Comparison of ENCODE assay signal across 8 mouse cellular contexts in genomic region chr8:125568421-125568850, GRCm38 (mm10). TPM values are rescaled to one million over a fixed set of nuclear protein-coding genes. Genes with fewer than 3 reads are reported as not detected.
A peak's percentile ranks its signal among the peaks of the same experiment; 100 is the strongest.
DNase-seq lines count a peak whose midpoint lies in the region; ATAC-seq lines count a peak whose summit lies in the region.

No protein-coding gene starts in this region.

- H3K4me1 ChIP-seq in forebrain, embryonic 13.5 days, result peaks cover 48% of the 10 kb centered on the region
- H3K4me1 ChIP-seq in intestine, embryonic 16.5 days (ENCODE audit: control insufficient read depth, insufficient read depth, low read length), result peaks cover 23% of the 10 kb centered on the region
- peaks cover 18% of the 10 kb centered on the region; the same call in 1 of the 2 replicates for H3K4me1 ChIP-seq in stomach, embryonic 16.5 days (ENCODE audit: control insufficient read depth, insufficient read depth, low read length)

- peak overlapping the region; percentile 78 for H3K4me3 ChIP-seq in forebrain, embryonic 13.5 days
- H3K4me3 ChIP-seq in intestine, embryonic 16.5 days (ENCODE audit: low read length), result peak overlapping the region; percentile 75
- peak overlapping the region; percentile 77 for H3K4me3 ChIP-seq in stomach, embryonic 16.5 days (replicated peaks; ENCODE audit: low read length)

- H3K4me2 ChIP-seq in forebrain, embryonic 13.5 days, result peak overlapping the region; percentile 80
- H3K4me2 ChIP-seq in intestine, embryonic 16.5 days (ENCODE audit: low read depth, low read length), result peak overlapping the region; percentile 93
- peak overlapping the region; percentile 98 for H3K4me2 ChIP-seq in stomach, embryonic 16.5 days (ENCODE audit: low read depth, low read length)

- no peak for ATAC-seq in forebrain, embryonic 13.5 days
- no peak for ATAC-seq in intestine, embryonic 16.5 days
- no peak for ATAC-seq in stomach, embryonic 16.5 days (ENCODE audit: insufficient read depth, low FRiP score)

- peak; percentile 52 for DNase-seq in layer of hippocampus, adult 9-11 months
- no peak for DNase-seq in layer of hippocampus, adult 9-10 months (ENCODE audit: low spot score)
- DNase-seq in adipocyte (ENCODE audit: low spot score), result peak; percentile 47
- DNase-seq in lung, postnatal 36 days, result peak; percentile 65
- no peak for DNase-seq in frontal cortex, postnatal 14 days (ENCODE audit: low spot score in 2 of 2)

- H3K36me3 ChIP-seq in forebrain, embryonic 13.5 days (ENCODE audit: poor library complexity, severe bottlenecking), result no peaks in the 10 kb centered on the region
- no peaks in the 10 kb centered on the region for H3K36me3 ChIP-seq in intestine, embryonic 16.5 days (ENCODE audit: control insufficient read depth, insufficient read depth, low read length)
- H3K36me3 ChIP-seq in stomach, embryonic 16.5 days (ENCODE audit: control insufficient read depth, insufficient read depth, low read length), result no peaks in the 10 kb centered on the region

- H3K27me3 ChIP-seq in forebrain, embryonic 13.5 days, result no peaks in the 10 kb centered on the region
- no peaks in the 10 kb centered on the region for H3K27me3 ChIP-seq in intestine, embryonic 16.5 days (replicated peaks; ENCODE audit: control insufficient read depth, insufficient read depth, low read length)
- no peaks in the 10 kb centered on the region for H3K27me3 ChIP-seq in stomach, embryonic 16.5 days (ENCODE audit: control insufficient read depth, insufficient read depth, low read length)

- no peaks in the 10 kb centered on the region for H3K9me3 ChIP-seq in forebrain, embryonic 13.5 days (replicated peaks)
- H3K9me3 ChIP-seq in intestine, embryonic 16.5 days (ENCODE audit: control insufficient read depth, low read length), result no peaks in the 10 kb centered on the region
- no peaks in the 10 kb centered on the region for H3K9me3 ChIP-seq in stomach, embryonic 16.5 days (replicated peaks; ENCODE audit: control insufficient read depth, low read length)

- peak overlapping the region; percentile 90 for H3K9ac ChIP-seq in forebrain, embryonic 13.5 days
- H3K9ac ChIP-seq in intestine, embryonic 16.5 days (ENCODE audit: low read depth, low read length), result peak overlapping the region; percentile 61
- peak overlapping the region; percentile 51 for H3K9ac ChIP-seq in stomach, embryonic 16.5 days (ENCODE audit: low read length)

- 1% methylated on average over 14 of the region's 14 CpGs for WGBS in forebrain, embryonic 13.5 days
- 2% methylated on average over 14 of the region's 14 CpGs for WGBS in intestine, embryonic 16.5 days
- 4% methylated on average over 14 of the region's 14 CpGs for WGBS in stomach, embryonic 16.5 days

- H3K27ac ChIP-seq in forebrain, embryonic 13.5 days, result no peak overlapping the region
- 0 out of 2 replicates have a peak overlapping the region, but pooled peaks have one; percentile 4 for H3K27ac ChIP-seq in intestine, embryonic 16.5 days (ENCODE audit: low read length)
- H3K27ac ChIP-seq in stomach, embryonic 16.5 days (ENCODE audit: low read length), result peak overlapping the region; percentile 14; the same call in 1 of the 2 replicates

RNA-seq across cellular contexts. Expression of gene Sipa1l2, which starts 1.2 kb away (rescaled TPM):
- polyA plus RNA-seq in forebrain, embryonic 13.5 days (2015; fragmentation: Nextera tagmentation; extraction: Ambion mirVana), result 26.7 and 27.2 TPM in 2 replicates
- 4.9 and 6.8 TPM in 2 replicates for polyA plus RNA-seq in intestine, embryonic 16.5 days (2015; fragmentation: Nextera tagmentation; extraction: Ambion mirVana)
- polyA plus RNA-seq in stomach, embryonic 16.5 days (2015; fragmentation: Nextera tagmentation; extraction: Ambion mirVana), result 8.6 and 9.3 TPM in 2 replicates

Comparison
In these comparisons a context has a peak if more than half of its experiments do, and no peak if none do; other contexts are left out.
1. DNase-seq: peak in layer of hippocampus, adult 9-11 months (single experiment), adipocyte (single experiment) and lung, postnatal 36 days (single experiment); none in layer of hippocampus, adult 9-10 months (single experiment) and frontal cortex, postnatal 14 days (0 of 2).
2. Peak in every context shown above with its lines, with median percentiles within 50 percentile points of each other: H3K4me2 ChIP-seq, H3K4me3 ChIP-seq and H3K9ac ChIP-seq.